Mouse (Mus musculus) mouse embryonic stem cell (cell line): ENCODE data around the gene Ugt1a2.
"Not testable (repeated sequence)": the region's sequence is repeated elsewhere in the genome, so short reads cannot be mapped to it uniquely, and the experiment has no call there.

ENCODE experiments used
- in situ Hi-C, 2 experiments: fragments of 300-500 bp; cut with MboI; formaldehyde crosslinking; loops; 1 replicate in 1 of 2; 3 replicates in 1 of 2; pipeline ENCODE4 v1.14.3; 2019 to 2020; ENCODE audit warnings: low sequenced_read_pairs in 2 of 2, low pct_unique_long_range_greater_than_20kb in 1 of 2, mixed read lengths in 1 of 2; ENCODE audit not compliant: unreplicated experiment in 1 of 2

Ugt1a2 gene

DNA sequence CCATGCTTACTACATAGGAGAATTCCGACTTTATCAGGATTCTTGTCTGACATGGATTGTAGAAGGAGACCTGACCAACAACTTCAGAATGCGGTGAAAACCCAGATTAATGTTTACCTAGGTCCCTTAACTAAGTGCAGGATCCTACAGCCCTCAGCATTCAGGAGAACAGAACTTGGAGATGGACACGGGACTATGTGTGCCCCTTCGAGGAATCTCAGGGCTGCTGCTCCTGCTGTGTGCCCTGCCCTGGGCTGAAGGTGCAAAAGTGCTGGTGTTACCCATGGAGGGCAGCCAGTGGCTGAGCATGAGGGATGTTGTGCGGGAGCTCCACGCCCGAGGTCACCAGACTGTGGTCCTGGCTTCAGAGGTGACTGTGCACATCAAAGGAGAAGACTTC, at the start of gene Ugt1a2:
TSS of gene Ugt1a2 (plus strand) at position 146 of the 400 bp plus-strand sequence.
- in situ Hi-C loops, result no loop called here

DNA sequence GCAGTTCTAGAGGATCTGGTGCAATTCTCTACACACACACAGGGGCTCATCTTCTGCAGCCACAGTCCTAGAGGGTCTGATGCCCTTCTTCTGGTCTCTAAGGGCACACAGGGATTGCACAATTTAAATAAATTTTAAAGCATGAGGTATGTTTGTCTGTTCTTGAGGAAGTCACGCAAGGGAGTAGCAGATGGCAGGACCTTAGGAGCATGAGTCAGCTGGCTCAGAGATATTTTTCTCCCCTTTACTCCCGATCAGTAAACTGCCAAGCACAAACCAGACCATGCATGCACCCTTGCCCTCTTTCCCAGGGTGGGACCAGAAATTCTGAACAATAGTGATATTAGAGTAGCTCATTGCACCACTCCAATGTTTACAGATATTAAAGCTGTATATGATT, 42.0 kb upstream of the Ugt1a2 start:
- in situ Hi-C loops, result no loop called here

DNA sequence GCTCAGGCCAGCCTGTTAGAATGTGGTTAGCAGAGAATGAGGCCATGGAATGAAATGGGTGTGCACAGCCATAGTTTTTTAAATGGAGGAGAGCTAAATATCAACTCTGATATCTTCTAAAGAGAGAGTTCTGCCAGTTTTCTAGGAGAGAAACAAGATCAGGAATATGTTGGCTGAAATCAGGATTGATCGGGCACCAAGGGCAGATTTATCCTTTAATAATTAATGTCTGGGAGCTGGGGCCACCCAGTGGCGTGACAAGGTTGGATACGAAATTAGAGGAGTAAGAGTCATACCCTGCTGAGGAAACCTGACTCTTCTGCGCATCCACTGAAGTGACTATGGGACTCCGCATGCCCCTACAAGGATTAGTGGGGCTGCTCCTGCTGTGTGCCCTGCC, 34.7 kb upstream of the Ugt1a2 start, which contains the start of gene Ugt1a5:
TSS of gene Ugt1a5 (plus strand) at position 302 of the 400 bp plus-strand sequence.
- in situ Hi-C loops, result no loop called here

DNA sequence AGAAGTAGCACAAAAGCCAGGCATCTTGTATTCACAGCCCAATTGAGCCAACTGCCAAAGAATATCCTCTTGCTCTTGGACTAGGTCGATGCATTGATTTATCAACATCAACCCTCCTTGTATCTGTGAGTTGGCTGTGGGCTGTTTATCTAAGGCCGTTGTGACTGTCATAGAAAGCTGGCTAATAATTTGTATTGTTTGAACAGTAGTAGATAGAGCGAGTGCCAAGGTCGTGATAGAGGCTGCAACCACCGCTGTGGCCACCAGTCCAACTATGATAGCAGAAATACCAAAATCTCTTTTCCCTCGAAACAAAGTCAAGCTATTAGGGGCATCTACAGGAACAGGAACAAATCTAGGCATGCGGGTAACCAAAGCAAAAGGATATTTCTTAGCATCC, 28.2 kb upstream of the Ugt1a2 start:
- in situ Hi-C loops, result not testable (repeated sequence)

DNA sequence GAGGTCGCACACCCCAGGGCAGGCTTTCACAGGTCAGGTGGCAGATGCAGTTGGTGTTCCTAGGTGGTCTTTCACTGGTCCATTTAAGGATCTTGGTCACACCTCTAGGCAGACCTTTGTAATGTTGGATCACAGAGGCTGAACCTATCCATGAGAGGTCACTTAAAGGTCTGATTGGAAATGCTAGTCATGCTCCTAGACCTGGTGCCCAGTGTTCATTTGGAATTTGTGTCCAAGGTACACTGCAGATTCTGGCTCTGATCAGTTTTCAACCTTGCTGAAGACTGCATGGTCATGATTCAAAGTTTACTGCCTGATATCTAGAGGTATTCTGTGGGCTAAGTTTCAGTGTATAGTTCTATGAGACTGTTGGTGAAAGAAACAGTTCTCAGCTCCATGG, 20.7 kb upstream of the Ugt1a2 start:
- in situ Hi-C loops, result no loop called here

DNA sequence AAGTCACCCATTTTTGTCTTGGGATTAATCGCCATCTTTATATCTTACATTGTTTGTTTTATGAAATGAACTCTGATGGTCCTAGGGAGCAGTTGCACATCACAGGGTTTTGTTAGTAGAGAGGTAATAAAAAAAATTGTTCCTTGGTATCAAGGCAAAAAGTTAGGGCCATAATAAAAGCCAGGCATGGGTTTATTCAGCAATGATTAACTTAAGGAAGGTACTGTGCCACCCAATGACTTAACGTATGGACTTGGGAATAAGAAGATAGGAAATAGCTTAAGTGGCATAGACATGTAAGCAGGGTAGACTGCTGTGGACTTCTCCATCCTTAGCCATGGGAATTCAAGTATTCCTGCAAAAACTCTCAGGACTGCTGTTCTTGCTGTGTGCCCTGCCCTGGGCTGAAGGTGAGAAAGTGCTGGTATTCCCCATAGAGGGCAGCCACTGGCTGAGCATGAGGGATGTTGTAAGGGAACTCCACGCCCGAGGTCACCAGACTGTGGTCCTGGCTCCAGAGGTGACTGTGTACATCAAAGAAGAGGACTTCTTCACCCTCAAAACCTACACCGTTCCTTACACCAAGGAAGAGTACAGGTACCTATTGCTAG, 14.0 kb upstream of the Ugt1a2 start:
- in situ Hi-C loops, result no loop called here

DNA sequence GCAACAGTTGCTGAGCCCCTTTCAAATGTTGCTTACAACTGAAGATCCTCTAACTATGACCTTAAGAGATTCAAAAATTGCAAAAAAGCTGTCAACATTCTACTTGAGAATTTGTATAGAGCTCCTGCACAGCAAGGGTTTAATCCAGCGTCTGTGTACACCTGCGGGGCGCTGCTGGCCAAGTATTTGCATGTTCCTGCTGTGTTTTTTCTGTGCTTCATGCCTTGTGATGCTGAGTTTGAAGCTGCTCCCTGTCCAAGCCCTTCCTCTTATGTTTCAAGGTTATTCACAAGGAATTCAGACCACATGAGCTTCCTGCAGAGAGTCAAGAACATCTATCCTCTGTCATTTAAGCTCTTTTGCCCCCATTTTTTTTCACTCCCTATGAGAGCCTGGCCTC, 8.3 kb upstream of the Ugt1a2 start:
- in situ Hi-C loops, result no loop called here

DNA sequence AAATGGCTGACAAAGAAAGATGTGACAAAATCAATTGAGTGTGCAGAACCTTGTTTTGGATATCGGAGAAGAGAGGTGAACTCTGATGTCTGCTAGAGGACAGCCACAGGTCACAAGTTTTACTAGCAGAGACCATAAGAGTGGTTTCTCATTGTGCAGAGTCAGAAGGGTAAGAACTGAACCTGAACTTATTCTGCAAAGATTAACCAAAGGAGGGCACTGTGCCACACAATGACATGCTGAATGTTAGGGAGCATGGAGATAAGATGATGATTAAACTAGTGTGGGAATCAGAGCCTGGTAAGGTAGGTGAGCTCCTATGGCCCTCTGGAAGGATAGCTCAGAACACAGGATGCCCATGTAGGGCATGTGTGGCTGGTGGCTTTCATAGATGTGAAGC, 4.7 kb upstream of the Ugt1a2 start:
- in situ Hi-C loops, result no loop called here

DNA sequence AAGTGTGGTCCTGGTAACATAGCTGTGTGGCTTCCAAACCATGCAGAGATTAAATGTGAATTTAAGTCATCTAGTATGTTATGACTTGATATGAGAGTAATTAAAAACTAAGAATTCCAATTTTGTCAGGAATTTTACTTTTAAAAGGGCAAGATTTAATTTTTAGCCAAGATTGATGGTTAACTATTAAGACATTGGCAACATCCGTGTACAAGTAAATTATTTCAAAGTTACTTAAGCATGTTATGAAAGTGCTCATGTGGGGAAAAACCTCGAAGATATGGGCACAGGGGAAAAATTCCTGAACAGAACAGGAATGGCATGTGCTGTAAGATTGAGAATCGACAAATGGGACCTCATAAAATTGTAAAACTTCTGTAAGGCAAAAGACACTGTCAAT, 3.0 kb upstream of the Ugt1a2 start:
- in situ Hi-C loops, result no loop called here

DNA sequence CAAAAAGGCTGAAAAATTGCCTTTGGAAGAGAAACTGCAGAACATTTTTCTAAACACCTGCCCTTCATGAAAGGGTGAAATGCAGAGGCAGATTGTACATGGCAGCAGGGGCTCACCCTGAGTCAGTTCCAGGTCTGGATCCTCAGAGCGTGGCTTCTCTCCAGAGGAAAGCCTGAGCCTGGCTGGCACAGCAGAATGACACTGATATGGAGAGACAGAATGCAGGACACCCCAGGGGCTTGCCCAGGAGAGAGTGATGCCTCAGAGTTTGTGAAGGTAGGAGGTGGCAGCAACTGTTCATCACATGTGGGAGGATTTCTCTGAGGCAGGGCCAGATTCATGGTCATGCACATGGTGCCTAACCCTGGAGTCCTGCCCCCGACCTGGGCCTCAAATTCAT, 405 bp upstream of the Ugt1a2 start:
- in situ Hi-C loops, result no loop called here

DNA sequence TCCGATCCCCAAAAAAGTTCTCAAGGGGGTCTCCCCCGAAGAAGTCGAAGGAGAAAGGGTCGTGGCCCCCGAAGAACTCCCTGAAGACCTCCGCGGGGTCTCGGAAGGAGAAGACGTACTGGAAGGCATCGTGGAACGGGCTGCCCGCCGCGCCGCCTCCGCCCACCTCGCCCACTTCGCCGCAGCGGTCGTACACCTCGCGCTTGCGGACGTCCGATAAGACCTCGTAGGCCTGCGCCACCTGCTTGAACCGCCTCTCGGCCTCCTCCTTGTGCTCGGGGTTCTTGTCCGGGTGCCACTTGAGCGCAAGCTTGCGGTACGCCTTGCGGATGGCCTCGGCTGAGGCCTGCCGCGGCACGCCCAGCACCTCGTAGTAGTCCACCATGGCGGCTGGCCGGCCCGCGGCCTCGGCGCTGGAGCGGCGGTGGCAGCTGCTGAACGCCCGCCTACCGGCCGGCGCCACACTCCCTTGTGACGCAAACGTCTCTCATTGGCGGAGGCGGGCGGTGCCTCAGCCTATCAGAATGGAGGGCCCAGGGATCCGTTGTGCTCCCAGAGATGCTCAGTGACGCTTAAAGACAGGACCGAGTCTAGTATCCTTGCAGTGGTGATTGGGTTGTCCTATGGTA, 5.0 kb downstream of the Ugt1a2 start, which contains the start of gene Dnajb3:
TSS of gene Dnajb3 (minus strand) at position 489 of the 629 bp plus-strand sequence.
- in situ Hi-C loops, result no loop called here

DNA sequence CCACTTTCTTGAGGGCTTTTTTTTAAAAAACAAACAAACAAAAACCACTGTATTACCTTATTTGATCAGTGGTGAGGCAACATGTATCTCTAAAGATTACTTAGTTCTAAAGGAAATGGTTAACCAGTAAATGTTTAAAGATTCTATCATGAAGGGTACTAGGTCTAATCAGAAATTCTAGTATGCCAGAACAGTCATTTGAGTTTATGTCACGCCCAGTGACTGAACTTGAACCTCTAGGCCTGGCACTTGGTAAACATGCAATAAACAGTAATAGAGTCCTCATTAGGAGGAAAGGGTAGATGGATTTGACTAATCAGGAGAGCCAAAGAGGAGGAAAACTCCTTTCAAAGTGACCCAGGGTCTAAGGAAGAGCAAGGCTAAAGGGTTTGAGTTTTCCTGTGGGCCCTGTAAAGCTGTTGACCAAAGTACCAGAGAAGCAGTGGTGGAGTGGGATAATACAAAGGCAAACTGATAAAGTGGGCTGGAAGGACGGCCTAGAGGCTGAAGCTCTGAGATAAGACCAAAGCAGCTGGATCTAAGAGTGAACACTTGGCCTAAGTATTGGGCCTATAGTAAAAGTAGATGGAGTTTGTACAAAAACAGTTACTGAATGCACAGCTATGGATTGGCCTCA, 6.6 kb downstream of the Ugt1a2 start:
- in situ Hi-C loops, result no loop called here

DNA sequence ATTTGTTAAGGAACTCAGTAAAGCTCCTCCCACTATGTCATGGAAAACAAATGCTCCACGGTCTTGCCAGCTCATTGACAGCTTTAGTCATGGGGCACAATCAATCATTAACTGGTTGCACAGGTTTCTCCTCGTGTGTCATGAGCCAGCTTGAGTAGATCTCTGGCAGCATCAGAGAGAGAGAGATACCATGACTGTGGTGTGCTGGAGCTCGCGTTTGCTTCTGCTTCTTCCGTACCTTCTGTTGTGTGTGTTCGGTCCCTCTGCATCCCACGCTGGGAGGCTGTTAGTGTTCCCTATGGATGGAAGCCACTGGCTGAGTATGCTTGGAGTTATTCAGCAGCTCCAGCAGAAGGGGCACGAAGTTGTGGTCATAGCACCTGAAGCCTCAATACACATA, 11.4 kb downstream of the Ugt1a2 start, which contains the start of gene Ugt1a1:
TSS of gene Ugt1a1 (plus strand) at position 148 of the 400 bp plus-strand sequence.
- in situ Hi-C loops, result no loop called here

DNA sequence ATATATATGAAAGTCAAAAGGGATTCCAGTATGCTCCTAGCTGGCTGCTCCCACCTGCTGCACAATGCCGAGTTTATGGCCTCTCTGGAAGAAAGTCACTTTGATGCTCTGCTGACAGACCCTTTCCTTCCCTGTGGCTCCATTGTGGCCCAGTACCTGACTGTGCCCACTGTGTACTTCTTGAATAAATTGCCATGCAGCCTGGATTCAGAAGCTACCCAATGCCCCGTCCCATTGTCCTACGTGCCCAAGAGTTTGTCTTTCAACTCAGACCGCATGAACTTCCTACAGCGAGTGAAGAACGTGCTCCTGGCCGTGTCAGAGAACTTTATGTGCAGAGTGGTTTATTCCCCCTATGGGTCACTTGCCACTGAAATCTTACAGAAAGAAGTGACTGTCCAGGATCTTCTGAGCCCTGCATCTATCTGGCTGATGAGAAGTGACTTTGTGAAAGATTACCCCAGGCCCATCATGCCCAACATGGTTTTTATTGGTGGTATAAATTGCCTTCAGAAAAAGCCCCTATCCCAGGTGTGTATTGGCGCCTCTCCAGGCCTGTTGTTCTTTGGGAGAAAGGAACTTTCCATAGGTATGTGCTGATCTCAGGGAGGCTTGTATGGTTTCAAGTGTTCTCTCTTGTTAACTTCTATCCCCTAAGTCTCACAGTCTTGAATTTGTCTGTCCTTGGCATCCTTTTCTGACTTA, 12.1 kb downstream of the Ugt1a2 start:
- in situ Hi-C loops, result no loop called here

DNA sequence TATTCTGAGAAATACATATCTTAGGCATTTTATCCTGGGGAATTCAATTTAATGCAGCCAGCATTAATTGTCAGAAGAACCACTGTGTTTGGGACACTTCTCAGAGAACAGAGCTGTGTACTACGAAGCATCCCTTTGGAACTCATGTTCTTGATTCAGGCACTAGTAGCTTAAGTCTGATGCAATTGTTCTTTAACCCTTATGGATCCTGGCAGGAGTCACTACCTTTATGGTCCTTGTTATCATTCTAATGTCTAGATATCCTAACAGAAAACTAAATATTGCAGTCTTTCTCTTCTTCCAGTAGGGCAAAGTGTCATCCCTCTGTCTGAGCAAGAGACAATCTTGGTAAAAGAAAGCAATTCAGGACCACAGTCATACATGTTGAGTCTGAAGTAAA, 12.7 kb downstream of the Ugt1a2 start:
- in situ Hi-C loops, result no loop called here

DNA sequence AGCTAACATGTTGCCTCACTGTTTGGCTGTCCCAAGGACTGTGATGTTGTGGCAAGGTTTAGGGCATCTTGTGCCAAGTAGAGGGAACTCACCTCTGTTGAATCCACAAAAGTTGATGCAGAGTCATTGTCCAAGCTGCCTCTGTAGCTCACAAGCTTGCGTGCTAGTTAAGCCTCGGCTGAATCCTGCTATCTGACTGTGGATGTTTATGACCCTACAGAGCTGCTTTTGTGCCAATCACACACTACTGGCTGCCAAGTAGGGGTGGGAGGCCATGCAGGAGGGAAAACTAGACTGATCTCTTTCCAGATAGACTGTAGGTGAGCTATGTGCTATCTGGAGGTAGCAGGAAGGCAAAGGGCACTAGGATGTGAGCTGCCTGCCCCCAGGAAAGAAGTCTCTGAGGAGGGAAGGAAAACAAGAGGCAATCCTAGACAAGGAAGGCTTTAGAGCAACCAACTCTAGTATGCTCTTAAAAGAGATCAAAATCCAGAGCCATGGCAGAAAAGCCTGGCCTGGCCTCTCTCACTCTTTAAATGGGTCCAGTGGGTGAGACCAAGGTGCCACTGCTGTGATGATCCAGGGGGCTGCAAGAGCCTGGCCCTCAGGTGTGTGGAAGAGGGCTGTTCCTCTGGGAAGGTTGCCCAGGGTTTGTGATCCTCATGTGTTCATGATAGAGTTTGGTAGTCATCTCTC, 13.5 kb downstream of the Ugt1a2 start:
- in situ Hi-C loops, result no loop called here

DNA sequence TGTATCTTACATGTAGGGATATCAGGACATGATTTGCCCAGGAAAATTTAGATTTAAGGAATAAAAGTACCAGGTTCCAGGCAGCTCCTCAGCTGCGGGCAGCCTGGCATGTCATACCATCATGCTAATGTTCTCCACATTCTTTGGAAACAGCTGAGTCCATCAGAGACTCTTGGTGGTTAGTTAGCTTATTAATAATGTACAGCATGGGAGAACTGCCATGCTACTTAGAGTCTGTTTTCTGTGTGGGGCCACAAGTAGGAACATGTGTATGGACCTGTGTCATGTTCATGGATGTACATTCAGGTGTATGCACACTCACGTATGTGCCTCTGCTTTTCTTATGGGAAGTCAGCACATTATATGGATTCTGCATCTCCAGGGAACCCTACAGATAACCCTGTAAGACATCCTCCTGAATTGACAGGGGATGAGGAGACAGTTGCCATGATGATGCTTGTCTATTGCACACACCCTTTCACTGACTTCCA, 14.1 kb downstream of the Ugt1a2 start:
- in situ Hi-C loops, result no loop called here

DNA sequence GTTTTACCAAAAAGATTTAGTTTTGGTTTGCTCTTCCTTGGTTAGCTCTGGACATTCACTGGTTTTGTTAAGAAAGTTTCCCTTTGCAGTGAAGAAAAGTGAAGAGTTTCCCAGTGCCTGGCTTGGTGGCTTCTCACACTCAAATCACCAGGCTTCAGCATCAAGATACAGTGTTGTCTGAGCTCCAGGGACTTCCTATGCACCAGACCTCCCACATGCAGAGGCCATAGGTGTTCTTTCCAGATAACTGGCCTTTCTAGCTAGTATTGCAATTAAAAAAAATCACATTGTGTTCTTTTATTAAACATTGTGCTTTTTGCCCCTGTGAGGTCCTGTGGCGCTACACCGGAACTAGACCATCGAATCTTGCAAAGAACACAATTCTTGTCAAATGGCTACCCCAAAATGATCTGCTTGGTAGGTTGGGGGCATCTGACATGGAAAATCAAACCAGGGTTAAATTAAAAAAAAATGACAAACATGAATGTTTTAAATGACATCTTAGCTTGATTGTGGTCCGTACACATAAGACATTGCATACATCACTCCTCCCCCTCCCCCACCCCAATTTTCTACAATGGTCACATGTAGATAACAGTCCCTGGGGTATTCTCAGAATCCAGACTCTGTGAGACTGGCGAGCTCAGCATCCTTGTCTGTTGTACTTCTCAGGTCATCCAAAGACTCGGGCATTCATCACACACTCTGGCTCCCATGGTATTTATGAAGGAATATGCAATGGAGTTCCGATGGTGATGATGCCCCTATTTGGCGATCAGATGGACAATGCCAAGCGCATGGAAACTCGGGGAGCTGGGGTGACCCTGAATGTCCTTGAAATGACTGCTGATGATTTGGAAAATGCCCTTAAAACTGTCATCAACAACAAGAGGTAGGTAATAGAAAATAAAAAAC, 15.3 kb downstream of the Ugt1a2 start:
- in situ Hi-C loops, result no loop called here
